Mouse (Mus musculus): Measurements from ENCODE around the gene Alcam.

The Alcam gene

GRCm38 (mm10) chr16:52453971-52454514, at the start of gene Alcam:
Gene Alcam (minus strand): TSS chr16:52454074.
- DNase-seq: peak; percentile 58

- no peak for DNase-seq
Observed at GRCm38 (mm10) chr16:52498757-52499335, 45.0 kb upstream of the Alcam start.

GRCm38 (mm10) chr16:52490542-52490941, 36.7 kb upstream of the Alcam start:
- DNase-seq: no peak

- no peak for DNase-seq
Observed at GRCm38 (mm10) chr16:52474235-52474634, 20.4 kb upstream of the Alcam start.

GRCm38 (mm10) chr16:52473089-52473488, 19.2 kb upstream of the Alcam start:
- no peak for DNase-seq

- DNase-seq: no peak
Observed at GRCm38 (mm10) chr16:52472635-52473034, 18.8 kb upstream of the Alcam start.

DNA sequence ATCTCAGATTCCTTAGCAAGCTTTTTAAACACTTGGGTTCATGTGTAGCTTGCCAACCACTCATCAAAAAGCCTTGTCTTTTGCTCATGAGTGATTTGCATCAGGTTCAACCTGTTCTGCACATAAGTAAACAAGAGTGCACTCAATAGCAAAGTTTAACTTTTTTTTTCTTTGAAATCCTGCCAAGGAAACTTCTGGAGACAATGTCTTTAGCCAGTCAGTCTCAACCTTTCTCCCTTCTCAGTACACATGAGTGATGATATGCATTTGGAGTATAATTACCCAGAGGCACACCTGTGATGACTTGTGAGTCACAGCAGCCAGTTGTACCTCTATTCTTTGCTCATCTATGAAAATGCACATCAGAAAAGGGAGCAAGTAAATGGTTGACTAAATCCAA, 18.2 kb upstream of the Alcam start:
- no peak for DNase-seq

GRCm38 (mm10) chr16:52470881-52471280, 17.0 kb upstream of the Alcam start:
- DNase-seq: no peak

GRCm38 (mm10) chr16:52470226-52470625, 16.4 kb upstream of the Alcam start:
- DNase-seq: no peak

DNA sequence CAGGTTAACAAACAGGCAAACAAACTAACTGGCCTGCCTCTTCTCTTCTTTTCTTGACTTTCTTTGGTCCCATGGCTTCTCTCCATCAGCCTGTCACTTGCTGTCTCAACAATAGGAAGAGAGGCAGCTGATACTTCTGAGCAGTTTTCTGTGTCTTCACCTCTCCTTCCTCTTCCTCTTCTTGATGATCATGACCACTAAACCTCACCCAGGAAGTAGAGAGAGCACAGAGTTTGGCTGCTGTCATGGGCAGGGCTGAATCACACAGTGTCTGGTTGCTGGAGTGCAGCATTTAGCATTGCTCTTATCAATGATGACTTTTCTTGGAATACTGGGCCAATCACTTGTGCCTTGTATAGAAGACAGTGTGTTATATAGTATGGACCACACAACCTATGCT, 14.6 kb upstream of the Alcam start:
- no peak for DNase-seq

DNA sequence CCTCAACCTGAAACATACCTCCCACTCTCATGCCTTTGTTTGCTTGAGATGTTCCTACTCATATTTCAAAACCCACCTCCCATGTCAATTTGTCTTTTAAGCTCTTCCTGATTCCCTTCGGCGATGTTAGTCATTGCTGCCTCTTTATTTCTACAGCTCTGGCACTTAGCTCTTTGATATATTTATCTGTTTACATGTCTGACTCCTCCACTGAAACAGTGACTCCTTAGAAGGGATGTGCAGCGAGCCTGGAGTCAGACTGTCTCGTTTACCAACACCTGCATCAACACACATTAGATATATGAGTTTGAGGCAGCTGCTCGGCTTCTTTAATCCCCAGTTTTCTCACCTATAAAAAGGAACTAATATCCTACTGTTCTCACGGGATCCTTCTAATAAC, 12.9 kb upstream of the Alcam start:
- DNase-seq: no peak

GRCm38 (mm10) chr16:52464597-52464996, 10.7 kb upstream of the Alcam start:
- no peak for DNase-seq

GRCm38 (mm10) chr16:52452862-52453715, 785 bp downstream of the Alcam start:
- DNase-seq: peak; percentile 97

- no peak for DNase-seq
Observed at GRCm38 (mm10) chr16:52452477-52452831, 1.4 kb downstream of the Alcam start.

GRCm38 (mm10) chr16:52451786-52452476, 1.9 kb downstream of the Alcam start:
- peak; percentile 29 for DNase-seq

DNA sequence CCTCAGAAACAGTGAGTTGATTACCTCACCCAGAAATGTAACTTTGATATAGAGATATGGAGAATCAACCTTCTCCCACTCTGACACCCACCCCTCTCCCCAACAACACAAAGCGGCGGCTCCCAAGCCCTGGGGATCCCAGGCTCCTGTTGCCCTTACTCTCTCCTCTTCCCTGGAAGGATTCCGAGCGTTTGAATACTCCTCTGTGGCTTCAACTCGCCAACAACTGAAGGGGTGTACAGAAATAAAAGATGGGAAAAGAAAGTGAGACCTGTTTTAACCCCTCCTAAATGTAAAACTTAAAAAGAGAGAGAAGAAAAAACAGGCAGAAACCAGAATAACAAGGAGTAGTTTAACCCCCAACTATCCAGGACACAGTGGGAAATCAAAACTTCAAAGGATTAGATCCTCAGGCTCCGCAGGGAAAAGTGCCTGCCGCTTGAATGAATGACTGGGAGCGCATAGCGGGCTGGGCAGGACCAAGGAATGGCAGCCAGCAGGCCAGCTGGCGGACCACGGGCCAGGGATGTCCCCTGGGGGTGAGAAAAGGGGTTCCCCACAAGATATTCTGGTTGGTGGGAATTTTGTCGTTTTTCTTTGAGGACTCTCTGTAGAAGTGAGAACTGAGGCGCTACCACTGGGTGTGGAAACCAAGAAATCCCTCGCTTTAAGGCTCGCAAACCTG, 2.6 kb downstream of the Alcam start:
- peak; percentile 58 for DNase-seq

GRCm38 (mm10) chr16:52450245-52451100, 3.4 kb downstream of the Alcam start:
- DNase-seq: peak; percentile 49

DNA sequence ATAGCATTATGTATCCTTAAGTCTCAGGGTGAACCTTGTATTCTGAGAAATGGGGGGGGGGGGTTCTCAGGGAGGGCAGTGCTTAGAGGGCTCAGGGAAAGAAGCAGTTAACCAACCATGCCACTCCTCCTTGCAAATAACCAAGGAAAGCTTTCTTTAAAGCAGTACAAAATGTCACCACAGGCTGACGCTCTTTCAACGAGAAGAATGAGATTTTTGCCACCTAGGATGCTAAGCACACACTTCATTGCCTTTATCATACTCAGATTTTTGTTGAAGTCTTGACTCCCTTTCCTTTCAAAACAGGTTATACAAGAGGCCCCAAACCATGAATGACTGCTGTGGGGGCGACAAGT, 4.0 kb downstream of the Alcam start:
- peak; percentile 20 for DNase-seq

- DNase-seq: no peak
Observed at GRCm38 (mm10) chr16:52445984-52446383, 7.9 kb downstream of the Alcam start.

DNA sequence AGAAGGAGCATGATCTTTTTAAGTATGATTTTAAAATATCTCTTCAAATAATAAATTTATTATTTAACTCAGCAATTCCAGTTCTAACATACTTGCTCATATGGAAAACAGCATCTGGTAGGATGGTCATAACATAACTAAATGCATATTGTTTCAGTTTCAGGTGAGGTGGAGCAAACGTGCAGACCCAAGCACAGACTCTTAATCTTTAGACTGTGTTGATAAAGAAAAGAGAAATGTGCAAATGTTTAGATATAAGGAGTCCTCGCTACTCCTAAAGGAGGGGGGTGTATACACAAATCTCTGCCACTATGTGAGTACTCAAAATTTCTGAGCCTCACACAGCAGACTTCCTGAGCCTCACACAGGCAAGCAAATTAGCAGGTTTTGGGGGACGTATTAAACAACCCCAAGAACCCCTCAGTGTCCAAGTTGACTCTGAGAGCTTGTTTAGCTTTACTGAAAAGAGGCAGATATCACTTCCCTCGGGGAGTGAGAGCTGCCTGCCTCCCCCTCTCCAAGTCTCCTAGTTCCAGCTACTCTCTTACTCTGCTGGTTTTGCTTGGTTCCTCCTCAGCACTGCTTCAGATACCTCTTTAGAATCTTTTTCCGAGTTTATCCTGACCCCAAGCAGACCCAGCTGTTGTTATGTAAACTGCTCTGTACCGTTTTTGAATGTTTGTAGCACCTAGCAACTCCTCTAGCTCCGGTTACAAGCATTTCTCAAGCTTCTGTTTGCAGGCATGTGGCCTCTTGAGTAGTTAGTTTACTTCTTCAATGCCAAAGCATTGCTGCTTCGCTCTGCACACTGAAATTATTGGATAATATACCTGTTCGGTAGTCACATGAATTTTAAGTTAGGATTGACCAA, 10.0 kb downstream of the Alcam start:
- no peak for DNase-seq

DNA sequence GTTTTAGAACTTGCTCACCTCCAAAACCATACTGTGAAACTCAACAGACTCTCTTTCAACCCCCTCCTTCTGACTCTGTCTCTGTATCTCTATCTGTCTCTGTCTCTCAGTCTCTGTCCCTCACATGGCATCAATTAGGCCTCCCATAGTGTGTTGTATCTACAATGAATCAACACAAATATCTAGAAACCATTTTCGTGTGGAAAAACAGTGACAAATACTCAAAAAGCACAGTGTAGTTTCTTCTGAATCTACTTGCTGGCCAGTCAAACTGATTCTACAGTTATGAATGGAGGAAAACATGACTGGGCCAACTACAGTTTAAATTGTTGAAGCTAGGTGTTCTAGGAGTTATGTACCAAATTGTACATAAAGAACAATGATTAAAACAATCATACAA, 10.8 kb downstream of the Alcam start:
- DNase-seq: no peak

Data from embryo, embryonic 11 days (tissue).